Mouse (Mus musculus) embryonic facial prominence, embryonic 11.5 days (tissue): ENCODE results near the gene Brap. TPM values are rescaled to one million over a fixed set of nuclear protein-coding genes. Genes with fewer than 3 reads are reported as not detected.
"Not testable (repeated sequence)": the region's sequence is repeated elsewhere in the genome, so short reads cannot be mapped to it uniquely, and the experiment has no call there.

Experiments used
- ATAC-seq: fragments of 200-750 bp; cut with Nextera tagmentation; replicated peaks from 2 replicates; pipeline ENCODE4 v1.8.0; 2017; ENCODE audit warnings: low read depth; ENCODE audit not compliant: insufficient number of reproducible peaks, low FRiP score, low TSS enrichment
- DNase-seq: peaks from one replicate; pipeline ENCODE4 v3.0.0-alpha.2; 2015; ENCODE audit warnings: low spot score
- H3K27ac ChIP-seq: fragments of 300-500 bp; sonication (generic); replicated peaks from 2 replicates; pipeline ENCODE4 v1.5.1; 2014; ENCODE audit warnings: mild to moderate bottlenecking, low read depth, low read length, control low read depth
- H3K27me3 ChIP-seq: fragments of 300-500 bp; sonication (generic); 2 replicates; pipeline ENCODE4 v1.6.1; 2014; ENCODE audit warnings: mild to moderate bottlenecking, low read length, moderate library complexity, mixed read lengths; ENCODE audit not compliant: control insufficient read depth, insufficient read depth
- H3K36me3 ChIP-seq: fragments of 300-500 bp; sonication (generic); replicated peaks from 2 replicates; pipeline ENCODE4 v1.6.1; 2014; ENCODE audit warnings: low read depth, mild to moderate bottlenecking, low read length, moderate library complexity, mixed read lengths; ENCODE audit not compliant: control insufficient read depth, insufficient read depth
- H3K4me1 ChIP-seq: fragments of 300-500 bp; sonication (generic); 2 replicates; pipeline ENCODE4 v1.6.1; 2014; ENCODE audit warnings: low read length, mixed read lengths; ENCODE audit not compliant: control insufficient read depth, insufficient read depth
- H3K4me2 ChIP-seq: fragments of 300-500 bp; sonication (generic); 2 replicates; pipeline ENCODE4 v1.6.1; 2014; ENCODE audit warnings: low read depth, mild to moderate bottlenecking, control low read depth, low read length, moderate library complexity
- H3K4me3 ChIP-seq: fragments of 300-500 bp; sonication (generic); 2 replicates; pipeline ENCODE4 v1.5.1; 2014; ENCODE audit warnings: low read depth, low read length, control low read depth
- H3K9ac ChIP-seq: fragments of 300-500 bp; sonication (generic); replicated peaks from 2 replicates; pipeline ENCODE4 v1.6.1; 2014; ENCODE audit warnings: mild to moderate bottlenecking, control low read depth, low read length
- H3K9me3 ChIP-seq: fragments of 300-500 bp; sonication (generic); replicated peaks from 2 replicates; pipeline ENCODE4 v1.6.1; 2016; ENCODE audit warnings: mild to moderate bottlenecking, low read length, inconsistent platforms, mixed read lengths; ENCODE audit not compliant: control insufficient read depth
- WGBS: fragments of 180-500 bp; shearing (Covaris S2); extraction: QIAGEN DNeasy Blood & Tissue Kit; methylation state at CpG from one replicate; pipeline ENCODE4 v1.1.7; 2014; 5-methylcytosine and 5-hydroxymethylcytosine counted together
- polyA plus RNA-seq: library from polyadenylated mRNA; unstranded; fragments of >200 nt; fragmentation: Nextera tagmentation; extraction: Ambion mirVana; gene quantifications from 2 replicates; pipeline ENCODE4 v1.2.1, GENCODE M21; 2014

Brap gene
- polyA plus RNA-seq, result 37.4 and 38.7 TPM in 2 replicates

DNA sequence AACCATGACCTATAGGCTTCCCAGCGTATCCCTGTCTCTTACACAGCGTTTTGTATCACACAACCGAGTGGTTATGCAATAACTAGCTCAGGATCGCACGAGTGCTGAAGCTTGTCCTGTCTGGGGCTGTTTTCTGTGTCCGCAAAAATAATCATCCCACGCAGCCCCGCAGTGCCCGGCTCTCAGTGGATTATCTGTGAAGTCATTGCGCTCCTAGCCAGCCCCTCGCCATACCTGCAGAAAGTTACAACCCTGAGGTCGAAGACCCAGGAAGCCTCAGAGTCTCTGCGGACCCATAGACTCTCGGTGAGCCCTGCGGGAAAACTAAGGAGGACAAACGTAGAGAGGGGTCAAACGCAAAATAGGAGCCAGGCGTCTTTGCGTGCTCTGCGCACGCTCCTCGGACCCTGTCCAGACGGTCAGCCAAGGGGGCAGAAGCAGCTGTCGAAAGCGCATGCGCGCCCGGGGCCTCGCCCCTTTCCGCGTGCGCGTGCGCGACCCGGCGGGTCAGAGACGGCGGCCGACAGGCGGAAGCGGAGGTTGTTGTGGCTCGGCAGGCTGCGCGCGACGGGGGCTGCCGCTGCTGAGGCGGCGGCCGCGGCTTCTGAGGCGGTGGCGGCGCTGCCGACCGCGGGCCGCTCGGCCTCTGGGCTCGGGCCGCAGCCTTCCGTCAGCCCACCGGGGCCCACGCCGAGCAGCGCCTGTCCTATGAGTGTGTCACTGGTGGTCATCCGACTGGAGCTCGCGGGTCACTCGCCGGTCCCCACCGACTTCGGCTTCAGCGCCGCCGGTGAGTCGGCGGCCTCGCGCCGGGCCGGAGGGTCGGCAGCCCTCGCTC lies at the start of gene Brap, which contains the start of gene Acad10:
Brap (plus strand) TSS at position 505 of the 838 bp plus-strand sequence.
Acad10 (minus strand) TSS at position 456 of the 838 bp plus-strand sequence.
- ATAC-seq, result peak; percentile 69
- H3K27me3 ChIP-seq, result no peaks in the 10 kb centered on the region
- peaks cover 3% of the 10 kb centered on the region; the same call in 1 of the 2 replicates for H3K36me3 ChIP-seq
- peak within 1 kb of the TSS; percentile 90 for H3K9ac ChIP-seq
- H3K4me3 ChIP-seq, result peak within 1 kb of the TSS; percentile 94
- H3K4me2 ChIP-seq, result peak within 1 kb of the TSS; percentile 79
- no peaks in the 10 kb centered on the region for H3K9me3 ChIP-seq
- WGBS, result 2% methylated on average over 82 of the region's 85 CpGs
- H3K4me1 ChIP-seq, result no peaks in the 10 kb centered on the region
- peak; percentile 94 for DNase-seq
- H3K27ac ChIP-seq, result no peak within 1 kb of the TSS; the same call in 1 of the 2 replicates

- 90% methylated on average over 6 of the region's 6 CpGs for WGBS
- Histone ChIP-seq H3K9me3 (no peaks in the 10 kb centered on the region), H3K27me3 (no peaks in the 10 kb centered on the region), H3K27ac (no peak overlapping the region), H3K4me2 (no peak overlapping the region), H3K9ac (no peak overlapping the region), H3K4me3 (no peak overlapping the region), H3K4me1 (no peaks in the 10 kb centered on the region), H3K36me3 (no peaks in the 10 kb centered on the region)
- DNase-seq (no peak), ATAC-seq (no peak)
Measured at GRCm38 (mm10) chr5:121612036-121612435, 48.3 kb upstream of the Brap start.

DNA sequence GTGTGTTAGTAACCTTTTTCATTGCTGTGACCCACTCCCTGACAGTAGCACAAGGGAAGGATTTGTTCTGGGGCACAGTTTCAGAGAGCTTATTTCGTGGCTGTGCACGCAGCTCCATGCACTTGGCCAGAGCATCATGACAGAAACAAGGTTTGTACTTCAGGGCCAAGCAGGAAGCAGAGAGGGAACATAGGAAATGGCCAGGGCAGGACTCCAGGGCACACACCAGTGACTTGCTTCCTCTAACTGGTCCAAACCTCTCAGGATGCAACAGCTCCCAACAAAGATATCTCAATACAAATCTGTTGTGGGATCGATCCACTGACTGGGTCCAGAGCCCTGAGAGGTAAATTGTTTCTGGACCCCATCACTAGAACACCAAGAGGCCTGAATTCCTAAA lies 45.4 kb upstream of the Brap start:
- not testable (repeated sequence) for ATAC-seq, DNase-seq, H3K27me3 ChIP-seq, H3K4me2 ChIP-seq, H3K9me3 ChIP-seq, H3K4me3 ChIP-seq, H3K27ac ChIP-seq, H3K9ac ChIP-seq, H3K4me1 ChIP-seq, H3K36me3 ChIP-seq
- WGBS, result 85% methylated on average over 3 of the region's 3 CpGs

DNA sequence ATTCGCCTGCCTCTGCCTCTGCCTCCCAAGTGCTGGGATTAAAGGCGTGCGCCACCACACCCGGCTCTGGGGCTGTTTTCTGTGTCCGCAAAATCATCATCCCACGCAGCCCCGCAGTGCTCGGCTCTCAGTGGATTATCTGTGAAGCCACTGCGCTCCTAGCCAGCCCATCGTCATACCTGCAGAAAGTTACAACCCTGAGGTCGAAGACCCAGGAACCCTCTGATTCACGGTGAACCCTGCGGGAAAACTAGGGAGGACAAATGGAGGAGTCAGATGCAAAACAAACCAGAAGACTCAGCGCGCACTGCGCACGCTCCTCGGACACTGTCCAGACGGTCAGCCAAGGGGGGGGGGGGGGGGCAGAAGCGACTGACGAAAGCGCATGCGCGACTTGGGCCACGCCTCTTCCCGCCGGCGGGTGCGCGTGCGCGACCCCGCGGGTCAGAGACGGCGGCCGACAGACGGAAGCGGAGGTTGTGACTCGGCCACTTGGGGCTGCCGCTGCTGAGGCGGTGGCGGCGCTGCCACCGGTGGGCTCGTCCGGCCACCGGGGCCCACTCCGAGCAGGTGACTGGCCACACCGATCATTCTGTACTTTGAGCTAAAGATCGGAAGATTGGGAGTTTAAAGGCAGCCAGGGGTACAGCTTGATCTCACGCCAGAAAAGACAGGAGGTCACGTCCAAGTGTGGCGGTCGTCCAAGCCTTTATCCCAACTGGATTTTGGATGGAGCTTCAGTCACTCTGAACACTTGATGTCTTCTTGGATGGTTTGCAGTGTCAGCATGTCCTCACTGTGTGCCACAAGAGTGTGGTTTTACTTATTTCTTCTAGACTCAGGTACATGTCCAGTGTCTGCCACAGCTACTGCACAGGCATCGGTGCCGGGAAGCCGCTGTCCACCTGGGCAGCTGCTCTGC lies 41.5 kb upstream of the Brap start, which contains the start of gene Acad12:
Acad12 (minus strand) TSS at position 347 of the 922 bp plus-strand sequence.
- no peaks in the 10 kb centered on the region for H3K36me3 ChIP-seq
- peak; percentile 90 for DNase-seq
- no peaks in the 10 kb centered on the region for H3K27me3 ChIP-seq
- peak within 1 kb of the TSS; percentile 78 for H3K4me2 ChIP-seq
- 1% methylated on average over 56 of the region's 58 CpGs for WGBS
- no peaks in the 10 kb centered on the region for H3K9me3 ChIP-seq
- no peaks in the 10 kb centered on the region; the same call in 1 of the 2 replicates for H3K4me1 ChIP-seq
- peak within 1 kb of the TSS; percentile 69 for H3K4me3 ChIP-seq
- ATAC-seq, result peak; percentile 81
- H3K9ac ChIP-seq, result peak within 1 kb of the TSS; percentile 81
- peak within 1 kb of the TSS; percentile 70 for H3K27ac ChIP-seq

DNA sequence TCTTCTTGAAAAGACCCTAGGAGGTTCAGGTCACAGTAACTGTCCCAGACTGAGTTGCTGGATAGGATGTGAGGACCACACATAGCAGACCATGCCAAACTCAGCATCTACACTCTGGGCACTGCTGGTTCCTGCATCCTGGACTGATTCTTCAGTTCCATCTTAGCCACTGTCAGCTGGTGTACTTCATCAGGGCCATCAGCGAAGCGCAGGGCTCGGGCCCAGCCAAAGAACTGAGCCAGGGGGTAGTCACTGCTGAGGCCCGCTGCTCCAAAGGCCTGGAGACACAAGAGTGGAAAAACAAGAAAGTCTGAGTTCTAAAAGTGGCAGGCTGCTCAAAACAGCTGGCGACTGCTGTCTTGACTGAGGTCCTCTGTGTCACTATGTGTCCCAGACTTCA lies 39.3 kb upstream of the Brap start:
- no peak overlapping the region for H3K4me2 ChIP-seq
- WGBS, result 93% methylated on average over 5 of the region's 5 CpGs
- H3K9ac ChIP-seq, result no peak overlapping the region
- no peak overlapping the region for H3K4me3 ChIP-seq
- H3K4me1 ChIP-seq, result no peaks in the 10 kb centered on the region; the same call in 1 of the 2 replicates
- ATAC-seq (no peak), DNase-seq (no peak)
- no peak overlapping the region for H3K27ac ChIP-seq
- H3K36me3 ChIP-seq, result no peaks in the 10 kb centered on the region
- H3K9me3 ChIP-seq, result no peaks in the 10 kb centered on the region
- H3K27me3 ChIP-seq, result no peaks in the 10 kb centered on the region

- 86% methylated on average over 3 of the region's 3 CpGs for WGBS
Measured at GRCm38 (mm10) chr5:121623241-121623640, 37.1 kb upstream of the Brap start.

GRCm38 (mm10) chr5:121627871-121628270 lies 32.5 kb upstream of the Brap start:
- H3K9me3 ChIP-seq, result no peaks in the 10 kb centered on the region
- DNase-seq, result peak; percentile 77

More at GRCm38 (mm10) chr5:121623241-121623640, 37.1 kb upstream of the Brap start:
- no peak overlapping the region for H3K4me2 ChIP-seq
- H3K9me3 ChIP-seq, result no peaks in the 10 kb centered on the region
- H3K27ac ChIP-seq, result no peak overlapping the region
- H3K9ac ChIP-seq, result no peak overlapping the region
- ATAC-seq (no peak), DNase-seq (no peak)
- no peaks in the 10 kb centered on the region; the same call in 1 of the 2 replicates for H3K4me1 ChIP-seq
- no peaks in the 10 kb centered on the region for H3K36me3 ChIP-seq
- no peak overlapping the region for H3K4me3 ChIP-seq
- H3K27me3 ChIP-seq, result no peaks in the 10 kb centered on the region

More at GRCm38 (mm10) chr5:121627871-121628270, 32.5 kb upstream of the Brap start:
- Histone ChIP-seq H3K4me1 (no peaks in the 10 kb centered on the region), H3K36me3 (no peaks in the 10 kb centered on the region), H3K4me2 (no peak overlapping the region), H3K27ac (no peak overlapping the region), H3K9ac (no peak overlapping the region), H3K27me3 (no peaks in the 10 kb centered on the region), H3K4me3 (no peak overlapping the region)
- WGBS, result 0% methylated on average over 1 of the region's 1 CpGs
- ATAC-seq, result no peak
